In the genomic region with DNA sequence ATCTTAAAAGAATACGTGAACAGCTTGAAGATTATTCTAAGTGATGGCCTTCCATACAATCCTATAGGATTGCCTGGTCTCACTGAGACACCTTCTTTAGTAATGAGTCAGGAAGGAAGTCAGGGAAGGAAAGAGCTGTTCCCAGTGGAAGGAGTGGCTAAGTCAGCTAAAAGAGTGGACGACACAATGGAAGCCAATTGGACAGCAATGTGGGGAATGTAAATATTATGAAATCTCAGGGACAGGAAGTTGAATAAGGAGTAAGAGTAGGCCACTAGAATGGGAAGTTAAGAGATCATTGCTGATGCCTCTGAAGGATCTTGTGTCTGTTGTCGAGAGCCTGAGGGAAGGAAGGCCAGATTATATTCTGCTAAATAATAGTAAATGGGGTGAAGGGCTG, we compare ENCODE assay signal across 27 mouse cellular contexts.
DNase-seq lines count a peak whose midpoint lies in the region; ATAC-seq and TF ChIP-seq lines count a peak whose summit lies in the region.
"Had no signal": no experiment of that assay in that cellular context is flagged by ENCODE, and none has a peak within 500 bp of the region (broad histone marks: within the 10 kb centered on the region; RNA-seq: fewer than 3 reads in every experiment).

No protein-coding gene starts in this region.

- 0 out of 2 replicates have a peak, but pooled peaks cover 5% of the 10 kb centered on the region for H3K4me1 ChIP-seq in kidney, postnatal 0 days (replicated peaks; ENCODE audit: insufficient read depth, low read length)
- no peaks in the 10 kb centered on the region for H3K4me1 ChIP-seq in lung, embryonic 16.5 days (replicated peaks; ENCODE audit: control insufficient read depth, insufficient read depth, low read length)
- H3K4me1 ChIP-seq in lung, adult 2 months (ENCODE audit: control insufficient read depth, insufficient read depth, low read length): peaks cover 3% of the 10 kb centered on the region
- no peaks in the 10 kb centered on the region for H3K4me1 ChIP-seq in cerebellum, adult 2 months (ENCODE audit: control insufficient read depth, insufficient read depth, low read length)
- H3K4me1 ChIP-seq: embryonic facial prominence, embryonic 15.5 days; heart, embryonic 12.5 days; hindbrain, embryonic 12.5 days; kidney, embryonic 15.5 days; megakaryocyte, embryonic 14.5 days; midbrain, embryonic 13.5 days had no signal

- no peak for TF ChIP-seq CTCF in kidney, postnatal 0 days (IDR thresholded peaks at IDR 0.05; ENCODE audit: low read depth)
- no peak for TF ChIP-seq CTCF in lung, adult 2 months (IDR thresholded peaks at IDR 0.05; ENCODE audit: insufficient read depth, low read length)
- no peak for TF ChIP-seq CTCF in cerebellum, adult 2 months (IDR thresholded peaks at IDR 0.05; ENCODE audit: borderline replicate concordance, insufficient read depth, low read depth, low read length)

- no peak overlapping the region for H3K4me2 ChIP-seq in kidney, postnatal 0 days (ENCODE audit: low read length)
- H3K4me2 ChIP-seq in lung, embryonic 16.5 days (ENCODE audit: low read depth, low read length): no peak overlapping the region
- H3K4me2 ChIP-seq: embryonic facial prominence, embryonic 15.5 days; forebrain, embryonic 15.5 days; heart, embryonic 12.5 days; hindbrain, embryonic 12.5 days; kidney, embryonic 15.5 days; midbrain, embryonic 13.5 days had no signal

- WGBS in kidney, postnatal 0 days: 74% methylated on average over 3 of the region's 3 CpGs
- WGBS in lung, embryonic 16.5 days: 41% methylated on average over 3 of the region's 3 CpGs
- 36% methylated on average over 3 of the region's 3 CpGs for WGBS in lung, adult 2 months
- 90% methylated on average over 3 of the region's 3 CpGs for WGBS in cerebellum, adult 2 months

- no peaks in the 10 kb centered on the region for H3K36me3 ChIP-seq in kidney, postnatal 0 days (ENCODE audit: insufficient read depth, low read length)
- H3K36me3 ChIP-seq in lung, embryonic 16.5 days (ENCODE audit: control insufficient read depth, insufficient read depth, low read length): no peaks in the 10 kb centered on the region
- H3K36me3 ChIP-seq: embryonic facial prominence, embryonic 15.5 days; forebrain, embryonic 15.5 days; G1E; heart, embryonic 12.5 days; hindbrain, embryonic 12.5 days; kidney, embryonic 15.5 days; midbrain, embryonic 13.5 days had no signal

- ATAC-seq in kidney, postnatal 0 days (replicated peaks; ENCODE audit: low FRiP score, low read depth): no peak
- peak; percentile 56 for ATAC-seq in lung, embryonic 16.5 days (ENCODE audit: low read depth)
- ATAC-seq: activated CD4-positive, CD25-positive, alpha-beta regulatory T cell, adult 4 months; forebrain, embryonic 15.5 days; midbrain, embryonic 13.5 days had no signal

- H3K9ac ChIP-seq in kidney, postnatal 0 days (ENCODE audit: low read depth, low read length): no peak overlapping the region
- no peak overlapping the region for H3K9ac ChIP-seq in lung, embryonic 16.5 days (ENCODE audit: low read length)
- H3K9ac ChIP-seq: embryonic facial prominence, embryonic 15.5 days; forebrain, embryonic 15.5 days; heart, embryonic 12.5 days; hindbrain, embryonic 12.5 days; kidney, embryonic 15.5 days; liver, embryonic 14.5 days; midbrain, embryonic 13.5 days had no signal

- no peak for TF ChIP-seq POLR2A in lung, adult 2 months (IDR thresholded peaks at IDR 0.05; ENCODE audit: borderline replicate concordance, extremely low read depth, low read depth, low read length)
- no peak for TF ChIP-seq POLR2A in cerebellum, adult 2 months (IDR thresholded peaks at IDR 0.05; ENCODE audit: borderline replicate concordance, insufficient read depth, low read length)

- H3K27ac ChIP-seq in kidney, postnatal 0 days: no peak overlapping the region
- H3K27ac ChIP-seq in lung, embryonic 16.5 days (ENCODE audit: low read length): no peak overlapping the region
- H3K27ac ChIP-seq in cerebellum, adult 2 months (ENCODE audit: insufficient read depth, low read length): no peak overlapping the region
- H3K27ac ChIP-seq: embryonic facial prominence, embryonic 15.5 days; forebrain, embryonic 15.5 days; hindbrain, embryonic 12.5 days; kidney, embryonic 15.5 days; left cerebral cortex, adult 2 months; liver, embryonic 14.5 days; midbrain, embryonic 13.5 days had no signal

- peak; percentile 14 for DNase-seq in kidney, postnatal 0 days (ENCODE audit: low spot score)
- no peak for DNase-seq in kidney, postnatal 36 days
- DNase-seq in lung, adult 2 months: no peak
- peak; percentile 15 for DNase-seq in lung, postnatal 36 days
- DNase-seq in neural tube, embryonic 10.5 days (ENCODE audit: extremely low spot score, low spot score): no peak
- DNase-seq in T-cell, adult 2 months (ENCODE audit: low spot score): no peak
- DNase-seq in cerebellum, adult 2 months: no peak
- DNase-seq: adrenal gland, adult 8-10 months; cerebellum, adult 8-10 months; heart, adult 11 months; heart, postnatal 14 days; kidney, adult 11 months; layer of hippocampus, adult 9-11 months; spleen, adult 18-20 months had no signal

- no peaks in the 10 kb centered on the region for H3K9me3 ChIP-seq in kidney, postnatal 0 days (replicated peaks; ENCODE audit: low read length)
- no peaks in the 10 kb centered on the region for H3K9me3 ChIP-seq in lung, embryonic 16.5 days (ENCODE audit: control insufficient read depth, low read length)
- H3K9me3 ChIP-seq: embryonic facial prominence, embryonic 15.5 days; forebrain, embryonic 15.5 days; heart, embryonic 12.5 days; hindbrain, embryonic 12.5 days; kidney, embryonic 15.5 days; midbrain, embryonic 13.5 days had no signal

- no peak overlapping the region for H3K4me3 ChIP-seq in kidney, postnatal 0 days (replicated peaks; ENCODE audit: low read depth, low read length)
- no peak overlapping the region for H3K4me3 ChIP-seq in lung, embryonic 16.5 days (ENCODE audit: low read length)
- H3K4me3 ChIP-seq in lung, adult 2 months (replicated peaks; ENCODE audit: extremely low read depth, low read depth, low read length): no peak overlapping the region
- H3K4me3 ChIP-seq in cerebellum, adult 2 months (replicated peaks; ENCODE audit: insufficient read depth, low read depth, low read length): no peak overlapping the region
- H3K4me3 ChIP-seq: embryonic facial prominence, embryonic 15.5 days; forebrain, embryonic 15.5 days; heart, embryonic 12.5 days; hindbrain, embryonic 12.5 days; kidney, embryonic 15.5 days; left cerebral cortex, adult 2 months; megakaryocyte, embryonic 14.5 days; midbrain, embryonic 13.5 days had no signal

- no peaks in the 10 kb centered on the region for H3K27me3 ChIP-seq in kidney, postnatal 0 days (ENCODE audit: insufficient read depth, low read length)
- no peaks in the 10 kb centered on the region for H3K27me3 ChIP-seq in lung, embryonic 16.5 days (ENCODE audit: control insufficient read depth, insufficient read depth, low read depth, low read length)
- no peaks in the 10 kb centered on the region for H3K27me3 ChIP-seq in cerebellum, adult 2 months (ENCODE audit: control insufficient read depth, insufficient read depth, low read length)
- H3K27me3 ChIP-seq: CH12.LX; embryonic facial prominence, embryonic 15.5 days; forebrain, embryonic 15.5 days; heart, embryonic 12.5 days; hindbrain, embryonic 12.5 days; kidney, embryonic 15.5 days; megakaryocyte, embryonic 14.5 days; midbrain, embryonic 13.5 days had no signal

Comparison
In these comparisons a context has a peak if more than half of its experiments do, and no peak if none do; other contexts are left out.
1. DNase-seq: peak in kidney, postnatal 0 days (single experiment) and lung, postnatal 36 days (single experiment); none in kidney, postnatal 36 days (0 of 2), lung, adult 2 months (single experiment), neural tube, embryonic 10.5 days (single experiment), T-cell, adult 2 months (single experiment) and cerebellum, adult 2 months (0 of 2).